Mouse (Mus musculus): ENCODE measurements around the gene Slc39a5. TPM values are rescaled to one million over a fixed set of nuclear protein-coding genes. Genes with fewer than 3 reads are reported as not detected.

Slc39a5 gene
- total RNA-seq, 2 experiments from 2014 or later = 2.3 to 5.9 TPM

DNA sequence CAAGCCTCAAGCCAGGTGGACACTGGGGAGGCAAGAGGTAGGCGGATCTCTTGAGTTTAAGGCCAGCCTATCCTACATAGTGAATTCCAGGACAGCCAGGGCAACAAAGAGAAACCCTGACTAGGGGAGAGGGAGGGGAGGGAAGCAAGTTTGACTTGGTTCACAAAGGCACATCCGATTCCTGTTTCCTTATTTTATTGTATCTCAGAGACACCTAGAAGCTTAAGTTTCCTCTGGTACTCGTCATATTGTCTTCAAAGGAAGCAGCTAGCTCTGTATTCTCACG, 9.5 kb upstream of the Slc39a5 start:
- no peak for DNase-seq

DNA sequence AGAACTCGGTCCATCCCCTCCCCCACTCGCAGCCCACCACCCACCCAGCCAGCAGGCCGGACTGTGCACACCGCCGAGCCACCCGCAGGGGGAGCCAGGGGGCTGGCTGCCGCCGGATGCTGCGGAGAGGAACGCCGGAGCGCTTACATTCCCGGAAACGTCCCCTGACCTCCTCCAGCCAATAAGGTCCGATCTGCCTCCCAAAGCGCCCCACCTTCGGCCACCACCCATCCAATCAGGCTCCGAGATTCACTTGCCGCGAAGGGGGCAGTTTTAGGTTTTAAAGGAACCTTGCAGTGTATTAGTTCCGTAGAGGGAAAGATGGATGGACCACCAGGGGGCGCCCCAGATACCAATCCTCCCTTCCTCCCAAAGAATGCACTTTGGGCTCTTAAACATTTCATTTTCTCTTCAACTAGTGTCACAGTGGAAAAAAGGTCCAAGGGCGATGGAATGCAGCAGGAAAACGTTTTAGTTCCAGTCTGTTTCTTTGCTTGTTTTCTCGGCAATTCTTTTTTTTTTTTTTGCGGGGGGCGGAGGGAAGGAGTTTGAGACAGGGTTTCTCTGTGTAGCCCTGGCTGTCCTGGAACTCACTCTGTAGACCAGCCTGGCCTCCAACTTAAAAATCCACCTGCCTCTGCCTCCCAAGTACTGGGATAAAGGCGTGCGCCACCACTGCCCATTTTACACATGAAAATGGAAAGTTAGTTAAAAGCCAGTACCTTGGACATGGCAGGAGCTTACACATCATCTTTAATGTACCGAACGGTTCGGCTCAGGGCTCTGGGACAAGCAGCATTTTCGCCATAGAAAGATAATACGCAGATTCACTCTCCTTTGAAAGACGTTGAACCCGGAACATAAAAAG, 8.9 kb upstream of the Slc39a5 start:
- DNase-seq = peak; percentile 97

DNA sequence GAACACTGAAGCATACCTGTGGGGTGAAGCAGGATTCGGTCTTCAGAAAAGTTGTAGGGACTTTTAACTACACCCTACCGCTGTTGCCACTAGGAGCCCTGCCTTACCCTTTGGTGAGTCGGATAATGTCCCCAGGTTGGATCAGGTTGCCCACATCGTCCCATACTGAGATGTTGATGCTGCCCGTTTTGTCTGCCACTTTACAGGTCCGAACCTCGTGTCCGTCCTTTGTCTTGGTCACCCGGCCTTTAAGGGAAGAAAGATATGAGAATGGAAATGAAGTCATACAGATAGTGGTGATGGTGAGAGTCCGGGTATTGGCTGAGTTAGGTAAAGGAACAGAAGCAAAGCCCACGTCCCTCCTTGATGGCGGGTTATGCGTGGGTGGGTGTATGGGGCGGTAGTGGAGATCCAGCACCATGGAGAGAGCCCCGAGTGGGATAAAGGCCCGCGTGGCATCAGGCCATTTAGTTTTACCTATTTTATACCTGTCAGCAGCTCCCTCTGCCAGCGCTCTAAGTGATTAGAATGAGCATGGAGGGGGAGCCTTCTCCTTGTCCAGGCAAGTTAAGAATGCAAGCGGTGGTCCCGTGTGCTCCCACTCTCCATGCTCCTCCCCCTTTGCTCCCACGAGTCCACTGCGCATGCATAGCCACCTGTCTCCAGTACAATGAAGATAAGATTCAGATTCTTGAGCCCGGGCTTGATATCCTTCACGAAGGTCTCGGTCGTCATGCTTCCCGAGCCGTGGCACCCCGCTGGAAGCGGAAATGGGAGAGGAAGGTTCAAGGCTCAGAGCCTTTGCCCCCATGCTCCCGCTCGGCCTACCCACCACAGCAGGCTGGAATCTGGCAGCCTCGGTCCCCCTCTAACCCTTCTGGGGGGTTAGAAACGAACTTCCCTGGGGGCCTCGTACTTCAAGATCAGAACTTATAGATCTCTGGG, 7.8 kb upstream of the Slc39a5 start:
- DNase-seq = peak; percentile 38

DNA sequence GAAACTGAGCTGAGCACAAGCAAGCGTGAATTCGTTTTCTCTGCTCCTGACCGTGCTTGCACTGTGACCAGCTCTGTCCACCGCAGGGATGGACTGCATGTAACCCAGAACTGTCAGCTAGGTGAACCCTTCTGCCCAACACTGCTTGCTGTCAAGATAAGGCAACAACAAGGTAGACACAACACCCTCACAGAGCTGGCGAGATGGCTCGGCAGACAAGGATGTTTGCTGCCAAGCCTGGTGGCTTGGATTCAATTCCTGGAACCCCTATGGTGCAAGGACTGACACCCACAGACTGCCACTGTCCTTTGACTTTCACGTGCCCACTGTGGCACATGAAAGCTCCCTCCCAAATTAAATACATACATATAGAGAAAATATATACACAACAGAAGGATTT, 2.9 kb upstream of the Slc39a5 start:
- no peak for DNase-seq

DNA sequence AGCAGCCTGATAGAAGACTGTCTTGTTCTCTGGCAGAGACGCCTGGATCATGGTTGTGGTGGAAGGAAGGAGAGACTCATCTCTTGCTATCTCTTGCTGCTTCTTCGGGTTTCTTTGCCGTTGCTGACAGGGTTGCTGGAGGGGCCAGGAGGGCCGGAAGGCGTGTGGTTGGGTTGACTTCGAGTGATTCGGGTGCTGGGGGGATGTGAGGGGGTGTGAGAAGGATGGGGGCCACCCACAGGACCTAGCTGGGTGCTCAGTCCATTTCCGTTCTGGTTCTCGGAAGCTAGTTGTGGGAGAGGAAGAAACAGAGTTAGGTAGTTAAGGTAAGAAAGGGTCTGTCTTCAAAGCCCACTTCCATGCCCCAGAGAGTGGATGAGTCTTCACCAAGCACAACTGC, 609 bp upstream of the Slc39a5 start:
- no peak for DNase-seq

DNA sequence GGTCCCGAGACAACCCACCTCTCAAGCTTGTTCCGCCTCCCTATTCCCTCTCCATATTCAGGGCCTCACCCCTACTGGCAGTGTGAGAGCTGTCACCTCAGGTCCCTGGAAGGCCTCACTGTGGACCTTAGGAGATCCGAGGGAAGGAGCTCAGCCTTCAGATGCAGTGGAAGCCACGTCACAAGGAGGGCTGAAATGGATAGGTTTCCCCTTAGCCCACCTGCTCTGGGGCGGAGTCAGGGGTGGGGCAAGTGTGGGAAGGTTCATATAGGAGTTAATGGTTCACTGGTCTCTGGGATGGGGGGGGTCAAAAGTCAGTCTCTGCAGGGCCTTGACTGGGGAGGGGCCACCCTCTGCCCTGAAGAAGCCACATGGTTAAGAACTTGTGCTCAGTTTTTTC, 691 bp downstream of the Slc39a5 start:
- DNase-seq = no peak

DNA sequence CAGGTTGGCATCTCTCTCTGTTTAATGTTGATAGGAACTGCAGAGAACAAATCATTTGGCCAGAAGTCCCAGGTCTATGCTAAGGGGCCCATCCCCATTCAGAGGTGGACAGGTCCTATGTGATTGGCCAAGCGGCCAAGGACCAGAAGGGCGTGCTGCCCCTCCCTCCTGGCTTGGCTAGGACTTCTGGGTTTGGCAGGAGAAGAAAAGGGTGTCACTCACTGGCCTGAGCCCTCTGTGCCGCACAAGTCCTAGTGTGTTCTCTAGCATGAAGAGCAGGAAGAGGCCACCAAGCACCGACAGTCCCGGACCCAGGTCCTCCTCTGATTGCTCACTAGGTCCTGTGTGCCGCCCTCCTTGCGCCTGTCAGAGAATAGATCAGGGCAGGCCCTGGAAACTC, 3.6 kb downstream of the Slc39a5 start:
- peak; percentile 56 for DNase-seq

DNA sequence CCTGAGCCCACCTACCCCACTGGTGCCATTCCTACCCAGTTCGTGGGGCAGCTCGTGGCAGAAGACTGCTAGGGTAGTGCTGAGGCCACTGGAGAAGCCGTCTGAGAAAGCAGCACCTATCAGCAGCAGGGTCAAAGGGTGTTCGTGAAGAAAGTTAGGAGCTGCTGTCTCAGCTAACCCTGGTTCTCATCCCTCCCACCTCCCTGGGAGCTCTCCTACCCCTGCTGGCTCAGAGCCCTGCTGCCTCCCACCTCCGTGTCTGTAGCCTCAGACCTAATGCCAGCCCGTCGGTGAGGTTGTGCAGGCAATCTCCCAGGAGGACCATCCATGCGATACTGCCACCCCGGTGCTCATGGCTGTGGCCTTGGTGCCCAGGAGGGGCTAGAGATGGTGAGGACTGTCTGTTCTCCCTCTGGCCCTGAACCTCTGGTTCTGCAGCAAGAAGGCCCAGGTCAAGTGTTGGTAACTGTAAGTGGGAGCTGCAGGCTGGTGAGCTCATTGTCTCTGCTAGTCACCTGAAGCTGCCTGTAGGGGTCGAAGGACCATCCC, 4.2 kb downstream of the Slc39a5 start:
- DNase-seq = no peak

DNA sequence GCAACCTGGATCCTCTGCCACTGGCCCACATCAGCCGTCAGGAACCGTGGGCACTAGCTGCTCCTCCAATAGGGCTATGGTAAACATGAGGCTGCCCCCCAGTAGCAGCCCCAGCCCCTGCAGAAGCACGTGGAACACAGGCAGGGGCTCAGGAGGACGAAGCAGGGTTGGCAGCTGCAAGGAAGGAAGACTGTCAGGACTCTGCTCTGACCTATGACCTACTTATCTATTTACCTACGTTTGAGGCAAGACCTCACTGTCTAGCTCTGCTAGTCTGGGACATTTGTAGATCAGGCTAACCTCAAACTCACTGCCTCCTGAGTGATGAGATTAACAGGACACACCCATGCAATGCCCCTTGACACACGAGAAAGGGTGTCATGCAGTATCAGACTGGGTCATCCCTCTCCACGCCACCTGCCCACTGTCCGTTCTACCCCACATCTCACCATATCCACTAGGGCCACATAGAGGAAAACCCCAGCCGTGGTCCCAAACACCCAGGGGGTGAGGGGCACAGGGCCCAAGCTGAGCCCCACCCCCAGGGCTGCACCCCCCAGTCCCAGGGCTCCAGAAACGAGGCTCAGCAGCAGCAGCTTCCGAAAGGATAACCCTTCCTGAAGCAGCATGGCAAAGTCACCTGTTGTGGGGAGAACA, 4.9 kb downstream of the Slc39a5 start:
- no peak for DNase-seq

DNA sequence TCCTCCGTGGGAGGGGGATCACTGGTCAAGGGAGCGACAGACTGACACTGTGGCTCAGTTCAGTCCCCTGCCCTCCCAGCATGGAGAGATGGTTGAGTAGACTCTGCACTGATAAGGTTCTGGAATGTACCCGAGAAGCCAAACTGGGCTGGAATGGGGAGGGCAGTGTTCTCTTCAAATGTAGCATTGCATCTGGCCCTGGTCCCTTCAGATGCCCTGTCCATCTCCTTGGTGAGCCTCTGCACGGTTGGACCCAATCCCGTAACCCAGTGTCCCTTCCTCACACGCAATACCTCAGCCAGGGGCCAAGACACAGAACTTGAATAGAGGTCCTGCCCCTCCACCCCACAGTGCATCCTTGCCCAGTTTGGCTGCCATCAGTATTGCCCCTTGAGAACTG, 9.2 kb downstream of the Slc39a5 start:
- no peak for DNase-seq

DNA sequence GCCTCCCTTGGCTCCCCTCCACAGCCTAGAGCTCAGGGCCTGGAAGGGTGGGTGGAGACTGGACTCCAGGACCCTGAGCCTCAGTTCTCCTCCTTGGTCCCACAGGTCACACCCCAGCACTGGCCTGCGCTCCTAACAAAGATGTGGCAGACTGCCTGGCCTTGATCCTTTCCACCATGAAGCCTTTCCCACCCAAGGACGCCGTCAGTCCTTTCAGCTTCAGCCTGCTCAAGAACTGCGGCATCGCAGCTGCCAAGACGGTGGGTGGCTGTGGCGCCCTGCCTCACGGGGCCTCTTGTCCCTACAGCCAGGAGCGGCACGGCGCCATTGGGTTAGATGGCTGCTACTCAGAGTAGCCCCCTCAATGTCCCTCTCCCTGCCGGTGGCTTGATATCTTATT, 10.7 kb downstream of the Slc39a5 start:
- DNase-seq = peak; percentile 63

DNA sequence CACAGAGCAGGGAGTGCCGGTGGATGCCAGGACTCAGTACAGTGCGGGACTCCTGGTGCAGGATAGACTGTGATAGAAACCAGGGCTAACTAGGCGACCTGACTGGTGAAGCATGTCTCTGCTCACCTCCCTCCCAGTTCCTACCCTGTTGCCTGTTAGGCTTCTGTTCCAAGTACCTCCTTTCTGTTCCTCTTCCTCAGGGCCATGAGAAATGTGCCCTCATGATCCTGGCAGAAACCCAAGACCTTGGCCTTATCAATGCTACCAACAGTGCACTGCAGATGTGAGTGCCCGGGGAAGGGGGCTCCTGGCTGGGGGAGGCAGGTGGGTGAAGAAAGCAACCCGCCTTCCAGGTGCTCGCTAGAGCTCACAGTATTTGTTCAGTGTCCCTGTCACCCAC, 11.5 kb downstream of the Slc39a5 start:
- DNase-seq = peak; percentile 80

DNA sequence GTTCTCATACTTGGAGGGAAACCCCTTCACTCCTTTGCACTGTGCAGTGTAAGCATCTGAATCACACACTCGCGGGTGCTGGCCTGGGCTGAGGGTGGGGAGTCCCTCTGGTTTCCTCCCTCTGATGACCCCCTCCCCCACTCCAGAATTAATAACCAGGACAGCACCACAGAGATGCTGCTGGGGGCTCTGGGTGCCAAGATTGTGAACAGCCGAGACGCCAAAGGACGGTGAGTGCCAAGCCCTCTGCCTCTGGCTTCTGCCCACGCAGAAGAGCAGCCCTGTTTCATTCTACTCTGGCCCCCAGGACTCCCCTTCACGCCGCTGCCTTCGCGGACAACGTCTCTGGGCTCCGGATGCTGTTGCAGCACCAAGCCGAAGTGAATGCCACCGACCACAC, 12.1 kb downstream of the Slc39a5 start:
- DNase-seq = no peak

DNA sequence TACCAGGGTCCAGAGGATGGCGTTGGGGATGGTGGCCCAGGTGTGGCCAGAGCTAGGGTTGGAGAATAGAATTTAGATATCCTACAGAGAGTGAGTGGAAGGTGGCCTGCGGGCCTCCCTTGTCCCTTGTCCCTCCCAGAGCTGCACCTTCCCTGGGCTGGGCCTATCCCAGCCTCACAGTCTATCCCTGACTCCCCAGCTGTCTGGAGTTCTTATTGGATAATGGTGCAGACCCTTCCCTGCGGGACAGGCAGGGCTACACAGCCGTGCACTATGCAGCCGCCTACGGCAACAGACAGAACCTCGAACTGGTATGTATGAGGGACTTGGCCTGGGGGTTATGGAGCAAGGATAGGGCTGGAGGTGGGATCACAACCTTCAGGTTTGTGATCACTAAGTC, 15.1 kb downstream of the Slc39a5 start:
- DNase-seq = no peak

DNA sequence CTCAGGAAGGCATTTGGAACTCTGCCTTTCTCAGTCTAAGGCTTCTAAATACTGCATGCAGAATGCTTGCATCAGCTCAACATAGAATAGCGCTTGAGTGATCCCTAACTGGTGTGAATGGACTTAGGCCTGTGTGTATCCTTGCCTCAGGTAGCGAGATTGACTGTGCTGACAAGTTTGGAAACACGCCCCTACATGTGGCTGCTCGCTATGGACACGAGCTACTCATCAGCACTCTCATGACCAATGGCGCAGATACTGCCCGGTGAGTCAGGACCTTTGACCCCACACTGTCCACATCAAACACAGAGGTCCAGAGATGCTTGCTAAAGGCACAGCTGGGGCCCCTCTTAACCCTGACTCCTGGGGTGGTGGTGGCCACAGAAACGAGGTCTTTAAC, 18.5 kb downstream of the Slc39a5 start:
- DNase-seq = no peak

DNA sequence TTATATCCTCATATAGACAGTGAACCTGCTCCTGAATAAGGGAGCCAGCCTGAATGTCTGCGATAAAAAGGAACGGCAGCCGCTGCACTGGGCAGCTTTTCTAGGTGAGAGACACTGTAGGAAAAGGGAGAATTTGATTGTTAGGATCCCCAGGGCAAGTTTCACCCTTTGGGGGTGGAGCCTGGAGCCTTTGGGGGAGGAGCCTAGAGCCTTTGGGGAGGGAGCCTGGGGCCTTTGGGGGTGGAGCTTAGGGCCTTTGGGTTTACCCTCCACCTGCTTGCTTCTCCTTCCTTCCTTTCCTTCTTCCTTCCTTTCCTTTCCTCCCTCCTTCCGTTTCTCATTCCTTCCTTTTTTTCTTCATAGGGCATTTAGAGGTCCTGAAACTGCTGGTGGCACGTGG, 20.5 kb downstream of the Slc39a5 start:
- DNase-seq = peak; percentile 57

DNA sequence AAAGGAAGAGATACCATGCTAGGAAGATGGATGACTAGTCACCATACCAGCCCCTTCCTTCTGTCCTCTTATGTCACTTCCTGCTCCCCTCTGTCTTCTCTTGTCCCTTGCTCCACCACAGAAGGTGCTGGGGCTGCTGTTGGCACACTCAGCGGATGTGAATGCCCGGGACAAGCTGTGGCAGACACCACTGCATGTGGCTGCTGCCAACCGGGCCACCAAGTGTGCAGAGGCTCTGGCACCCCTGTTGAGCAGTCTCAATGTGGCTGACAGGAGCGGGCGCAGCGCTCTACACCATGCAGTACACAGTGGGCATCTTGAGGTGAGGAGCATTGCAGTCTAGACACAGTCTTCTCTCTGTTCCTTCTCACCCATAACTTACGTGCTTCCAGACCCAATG, 21.8 kb downstream of the Slc39a5 start:
- no peak for DNase-seq

DNA sequence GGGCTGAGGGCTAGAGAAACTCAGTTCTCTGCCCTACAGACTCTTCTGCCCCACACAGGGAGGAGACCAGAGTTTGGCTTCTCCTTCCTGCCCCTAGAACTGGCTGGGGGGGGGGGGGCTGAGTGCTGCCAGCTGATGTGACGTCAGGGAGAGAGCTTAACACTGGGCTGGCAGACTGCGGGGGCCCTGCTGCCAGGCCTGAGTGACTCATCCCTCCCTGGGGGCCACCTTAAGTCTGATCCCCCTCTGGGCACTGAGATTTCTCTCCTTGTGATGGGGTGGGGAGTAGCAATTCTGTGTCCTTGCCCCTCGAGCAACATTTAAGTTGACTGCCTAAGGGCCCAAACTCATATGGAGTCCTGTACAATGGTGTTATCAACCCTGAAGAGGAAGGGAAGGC, 22.6 kb downstream of the Slc39a5 start:
- peak; percentile 65 for DNase-seq

DNA sequence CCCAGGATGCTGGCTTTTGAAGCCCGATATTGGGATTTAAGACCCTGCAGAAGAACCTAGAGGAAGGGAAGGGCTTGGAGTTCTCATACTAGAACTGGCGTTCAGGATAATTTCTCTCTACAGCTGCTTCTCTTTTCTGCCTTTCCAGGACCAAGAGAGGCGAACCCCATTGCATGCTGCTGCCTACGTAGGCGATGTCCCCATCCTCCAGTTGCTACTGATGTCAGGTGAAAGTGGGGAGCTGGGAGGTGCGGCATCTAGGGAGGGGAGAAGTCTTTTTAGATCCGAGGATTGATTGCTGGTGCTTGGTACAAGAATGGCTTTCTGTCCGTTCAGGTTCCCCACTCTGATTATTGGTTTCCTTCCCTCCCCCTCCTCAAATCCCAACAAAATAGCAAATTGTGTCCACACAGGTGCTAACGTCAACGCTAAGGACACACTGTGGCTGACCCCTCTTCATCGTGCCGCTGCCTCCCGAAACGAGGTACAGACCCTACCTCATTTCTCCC, 23.0 kb downstream of the Slc39a5 start:
- no peak for DNase-seq

DNA sequence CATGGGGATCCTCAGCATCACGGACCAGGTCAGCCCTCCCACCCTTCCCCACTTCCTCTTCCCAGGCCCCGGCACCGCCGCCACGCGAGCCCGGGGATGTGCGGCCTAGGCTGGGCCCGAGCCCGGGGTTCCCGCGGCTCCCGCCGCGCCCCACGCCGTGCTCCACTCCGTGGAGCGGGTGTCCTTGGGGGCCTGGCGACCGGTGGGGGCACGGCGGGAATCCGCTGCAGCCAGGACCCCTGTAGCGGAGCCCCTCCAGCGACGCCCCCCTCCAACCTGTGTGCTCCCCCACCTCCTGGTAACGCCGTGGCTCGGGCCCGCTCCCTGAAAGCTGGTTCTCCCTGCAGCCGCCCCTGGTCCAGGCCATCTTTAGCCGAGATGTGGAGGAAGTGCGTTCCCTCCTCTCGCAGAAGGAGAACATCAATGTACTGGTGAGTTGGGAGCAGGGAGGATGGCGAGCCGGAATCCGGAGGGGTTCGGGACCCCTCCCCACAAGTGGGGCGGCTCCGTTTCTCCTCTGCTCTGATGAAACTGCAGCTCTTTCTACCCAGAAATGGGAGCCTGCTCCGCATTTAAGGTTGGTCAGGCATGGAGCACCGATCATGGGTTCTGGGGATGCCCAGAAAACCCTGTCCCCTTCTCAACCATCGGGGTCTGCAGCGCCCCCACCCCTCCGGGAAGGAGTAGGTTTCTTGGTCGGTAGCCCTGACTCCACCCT, 23.6 kb downstream of the Slc39a5 start:
- peak; percentile 68 for DNase-seq

DNA sequence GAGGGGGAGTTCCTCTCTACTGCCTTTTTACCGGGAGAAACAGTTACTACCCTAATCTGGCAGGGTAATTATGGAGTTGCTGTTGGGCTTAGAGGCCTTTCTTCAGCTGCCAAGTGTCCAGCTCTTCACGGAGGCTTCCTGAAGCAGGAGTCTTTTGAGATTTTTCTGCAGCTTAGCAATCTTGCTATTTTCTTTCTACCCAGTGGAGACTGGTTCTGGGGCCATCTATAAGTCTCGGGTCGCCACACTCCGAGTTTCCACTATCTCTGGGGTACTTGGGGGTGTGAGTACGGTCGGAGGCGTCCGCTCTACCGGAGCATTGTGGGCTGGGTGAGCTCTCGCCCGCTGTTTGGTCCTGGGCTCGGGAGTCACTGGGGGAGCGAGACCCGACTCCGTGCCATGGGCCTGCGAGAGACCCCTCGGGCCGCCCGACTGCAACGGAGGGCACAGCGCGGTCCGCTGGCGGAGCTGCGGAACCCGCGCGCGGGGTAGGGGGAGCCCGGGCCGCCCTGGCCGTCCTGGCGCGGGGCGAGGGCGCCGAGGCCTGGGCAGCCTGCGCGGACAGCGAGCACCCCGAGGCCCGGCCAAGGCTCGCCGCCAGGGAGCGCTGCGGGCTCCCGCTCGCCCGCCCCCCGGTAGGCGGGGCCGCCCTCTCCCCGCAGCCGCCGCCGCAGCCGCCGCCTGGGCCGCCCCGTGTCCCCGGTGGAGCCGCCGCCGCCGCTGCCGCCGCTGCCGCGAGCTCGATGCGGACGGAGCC, 24.4 kb downstream of the Slc39a5 start, which contains the start of gene Ankrd52:
TSS of gene Ankrd52 (plus strand) at position 661 of the 757 bp plus-strand sequence.
- DNase-seq = peak; percentile 95

Measured in adrenal gland, postnatal 10 days (tissue).